Mouse (Mus musculus) heart, postnatal 0 days (tissue): ENCODE measurements at regions not wholly inside any gene's neighbourhood (a gene's known extent, or its start where the extent isn't known, plus 50 kb on each side); places are given as distances from the start of the nearest gene placed in this dataset.

Source experiments
- ATAC-seq: fragments of 200-750 bp; cut with Nextera tagmentation; 2 replicates; pipeline ENCODE4 v1.8.0; 2017; ENCODE audit warnings: low read depth, moderate number of reproducible peaks, moderate library complexity; ENCODE audit not compliant: insufficient read depth
- DNase-seq: peaks from one replicate; pipeline ENCODE4 v3.0.0-alpha.2; 2016; ENCODE audit warnings: low spot score
- H3K27ac ChIP-seq: fragments of 300-500 bp; sonication (generic); 2 replicates; pipeline ENCODE4 v1.5.1; 2014; ENCODE audit warnings: low read depth, mild to moderate bottlenecking
- H3K27me3 ChIP-seq: fragments of 300-500 bp; sonication (generic); 2 replicates; pipeline ENCODE4 v1.6.1; 2014; ENCODE audit warnings: low read length, mixed read lengths; ENCODE audit not compliant: control insufficient read depth, insufficient read depth
- H3K36me3 ChIP-seq: fragments of 300-500 bp; sonication (generic); replicated peaks from 2 replicates; pipeline ENCODE4 v1.6.1; 2014; ENCODE audit warnings: low read length, mixed read lengths; ENCODE audit not compliant: control insufficient read depth, insufficient read depth
- H3K4me1 ChIP-seq: fragments of 300-500 bp; sonication (generic); 2 replicates; pipeline ENCODE4 v1.6.1; 2014; ENCODE audit warnings: antibody characterized with exemption; ENCODE audit not compliant: control insufficient read depth, insufficient read depth
- H3K4me2 ChIP-seq: fragments of 300-500 bp; sonication (generic); 2 replicates; pipeline ENCODE4 v1.6.1; 2014; ENCODE audit warnings: low read depth, mild to moderate bottlenecking, low read length, moderate library complexity
- H3K4me3 ChIP-seq: fragments of 300-500 bp; sonication (generic); 2 replicates; pipeline ENCODE4 v1.5.1; 2014; ENCODE audit warnings: low read depth, low read length
- H3K9ac ChIP-seq: fragments of 300-500 bp; sonication (generic); replicated peaks from 2 replicates; pipeline ENCODE4 v1.6.1; 2014; ENCODE audit warnings: low read depth, low read length, mixed read lengths
- H3K9me3 ChIP-seq: fragments of 300-500 bp; sonication (generic); replicated peaks from 2 replicates; pipeline ENCODE4 v1.6.1; 2016; ENCODE audit warnings: low read length; ENCODE audit not compliant: control insufficient read depth
- CTCF ChIP-seq: IDR thresholded peaks from 2 replicates; pipeline ENCODE4 v1.5.1; 2016; ENCODE audit warnings: antibody characterized with exemption, control low read depth, low read depth
- EP300 ChIP-seq: IDR thresholded peaks from 2 replicates; pipeline ENCODE4 v1.6.1; 2016; ENCODE audit warnings: antibody characterized with exemption, low read depth
- WGBS: fragments of 180-500 bp; shearing (Covaris S2); extraction: QIAGEN DNeasy Blood & Tissue Kit; methylation state at CpG from one replicate; pipeline ENCODE4 v1.1.7; 2014; 5-methylcytosine and 5-hydroxymethylcytosine counted together

- WGBS, result 95% methylated on average over 1 of the region's 1 CpGs
- H3K4me1 ChIP-seq, result no peaks in the 10 kb centered on the region
- ATAC-seq (no peak), DNase-seq (no peak)
- H3K4me3 ChIP-seq, result no peak overlapping the region
- no peak overlapping the region for H3K9ac ChIP-seq
- H3K27ac ChIP-seq, result no peak overlapping the region
- H3K27me3 ChIP-seq, result no peaks in the 10 kb centered on the region
- H3K9me3 ChIP-seq, result no peaks in the 10 kb centered on the region
- H3K36me3 ChIP-seq, result no peaks in the 10 kb centered on the region
- H3K4me2 ChIP-seq, result no peak overlapping the region
- TF ChIP-seq EP300, result no peak
- TF ChIP-seq CTCF, result no peak
Observed at GRCm38 (mm10) chr10:16600041-16600440, 1123.0 kb upstream of the Cited2 start.

- Histone ChIP-seq H3K4me2 (no peak overlapping the region), H3K9ac (no peak overlapping the region), H3K27me3 (no peaks in the 10 kb centered on the region), H3K4me3 (no peak overlapping the region), H3K36me3 (no peaks in the 10 kb centered on the region), H3K27ac (no peak overlapping the region), H3K9me3 (no peaks in the 10 kb centered on the region), H3K4me1 (no peaks in the 10 kb centered on the region)
- DNase-seq (no peak), ATAC-seq (no peak)
- TF ChIP-seq EP300 (no peak), CTCF (no peak)
- WGBS, result 73% methylated on average over 10 of the region's 10 CpGs
Observed at GRCm38 (mm10) chr10:16600551-16601224, 1122.3 kb upstream of the Cited2 start.

- ATAC-seq, result no peak
- 43% methylated on average over 1 of the region's 1 CpGs for WGBS
Observed at GRCm38 (mm10) chr10:16601225-16601595, 1121.8 kb upstream of the Cited2 start.

GRCm38 (mm10) chr10:16608339-16608738 lies 1114.7 kb upstream of the Cited2 start:
- Histone ChIP-seq H3K27ac (no peak overlapping the region), H3K4me1 (no peaks in the 10 kb centered on the region), H3K9ac (no peak overlapping the region), H3K36me3 (no peaks in the 10 kb centered on the region), H3K9me3 (no peaks in the 10 kb centered on the region), H3K4me3 (no peak overlapping the region), H3K27me3 (no peaks in the 10 kb centered on the region), H3K4me2 (no peak overlapping the region)
- ATAC-seq (no peak), DNase-seq (no peak)
- WGBS, result 77% methylated on average over 3 of the region's 3 CpGs
- TF ChIP-seq EP300 (no peak), CTCF (no peak)

More at GRCm38 (mm10) chr10:16601225-16601595, 1121.8 kb upstream of the Cited2 start:
- no peak for DNase-seq
- Histone ChIP-seq H3K4me2 (no peak overlapping the region), H3K36me3 (no peaks in the 10 kb centered on the region), H3K27ac (no peak overlapping the region), H3K9me3 (no peaks in the 10 kb centered on the region), H3K9ac (no peak overlapping the region), H3K4me1 (no peaks in the 10 kb centered on the region), H3K4me3 (no peak overlapping the region), H3K27me3 (no peaks in the 10 kb centered on the region)
- no peak for TF ChIP-seq CTCF
- no peak for TF ChIP-seq EP300

- Histone ChIP-seq H3K4me3 (no peak overlapping the region), H3K9me3 (no peaks in the 10 kb centered on the region), H3K27me3 (no peaks in the 10 kb centered on the region), H3K27ac (no peak overlapping the region), H3K9ac (no peak overlapping the region), H3K4me2 (no peak overlapping the region), H3K36me3 (no peaks in the 10 kb centered on the region), H3K4me1 (no peaks in the 10 kb centered on the region)
- WGBS, result 68% methylated on average over 2 of the region's 2 CpGs
- ATAC-seq (no peak), DNase-seq (no peak)
- TF ChIP-seq EP300 (no peak), CTCF (no peak)
Observed at GRCm38 (mm10) chr10:16618752-16619151, 1104.3 kb upstream of the Cited2 start.

GRCm38 (mm10) chr10:16619584-16619983 lies 1103.4 kb upstream of the Cited2 start:
- H3K9ac ChIP-seq, result no peak overlapping the region
- 82% methylated on average over 2 of the region's 2 CpGs for WGBS
- DNase-seq (no peak), ATAC-seq (no peak)
- H3K4me3 ChIP-seq, result no peak overlapping the region
- TF ChIP-seq EP300 (no peak), CTCF (no peak)
- H3K36me3 ChIP-seq, result no peaks in the 10 kb centered on the region
- no peak overlapping the region for H3K27ac ChIP-seq
- H3K4me1 ChIP-seq, result no peaks in the 10 kb centered on the region
- H3K27me3 ChIP-seq, result no peaks in the 10 kb centered on the region
- H3K9me3 ChIP-seq, result no peaks in the 10 kb centered on the region
- no peak overlapping the region for H3K4me2 ChIP-seq
